Mouse (Mus musculus): Measurements from ENCODE around the gene Slc31a2. TPM values are rescaled to one million over a fixed set of nuclear protein-coding genes. Genes with fewer than 3 reads are reported as not detected.
"Not testable (repeated sequence)": the region's sequence is repeated elsewhere in the genome, so short reads cannot be mapped to it uniquely, and the experiment has no call there.

The Slc31a2 gene
- polyA plus RNA-seq, 1 experiment from 2014 or later = 15.5 TPM

GRCm38 (mm10) chr4:62265154-62265836 is 2.9 kb downstream of the Slc31a2 start:
- no peak overlapping the region for H3K4me2 ChIP-seq (replicated peaks)
- no peaks in the 10 kb centered on the region for H3K4me1 ChIP-seq
- H3K27ac ChIP-seq = no peak overlapping the region
- H3K9me3 ChIP-seq = no peaks in the 10 kb centered on the region
- no peak overlapping the region for H3K9ac ChIP-seq
- H3K27me3 ChIP-seq (replicated peaks) = no peaks in the 10 kb centered on the region
- ATAC-seq (ENCODE audit: low FRiP score, low read depth) = no peak
- WGBS = 62% methylated on average over 10 of the region's 10 CpGs
- H3K36me3 ChIP-seq = no peaks in the 10 kb centered on the region
- H3K4me3 ChIP-seq = no peak overlapping the region

DNA sequence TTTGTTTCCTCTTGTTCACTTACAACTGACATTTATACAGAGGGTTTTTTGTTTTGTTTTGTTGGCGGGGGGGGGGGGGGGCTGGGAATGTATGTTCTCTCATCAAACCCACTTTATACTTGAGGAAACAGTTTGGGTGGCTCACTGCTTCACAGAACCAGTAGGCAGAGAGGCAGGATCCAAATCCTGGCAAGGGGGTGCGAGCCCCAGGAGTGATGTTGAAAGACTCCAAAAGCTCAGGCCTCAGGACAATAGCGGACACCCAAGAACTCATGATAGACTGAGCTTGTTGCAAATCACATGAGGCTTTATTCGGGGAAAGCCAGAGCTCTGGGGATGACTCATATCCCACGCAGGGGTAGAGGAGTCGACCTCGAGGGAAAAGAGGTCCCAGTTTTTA is 3.7 kb downstream of the Slc31a2 start:
- not testable (repeated sequence) for H3K27me3 ChIP-seq (replicated peaks); H3K4me2 ChIP-seq (replicated peaks); H3K4me1 ChIP-seq; H3K27ac ChIP-seq; ATAC-seq (ENCODE audit: low FRiP score, low read depth); H3K9me3 ChIP-seq; H3K9ac ChIP-seq; H3K36me3 ChIP-seq; H3K4me3 ChIP-seq
- WGBS = 77% methylated on average over 7 of the region's 7 CpGs

DNA sequence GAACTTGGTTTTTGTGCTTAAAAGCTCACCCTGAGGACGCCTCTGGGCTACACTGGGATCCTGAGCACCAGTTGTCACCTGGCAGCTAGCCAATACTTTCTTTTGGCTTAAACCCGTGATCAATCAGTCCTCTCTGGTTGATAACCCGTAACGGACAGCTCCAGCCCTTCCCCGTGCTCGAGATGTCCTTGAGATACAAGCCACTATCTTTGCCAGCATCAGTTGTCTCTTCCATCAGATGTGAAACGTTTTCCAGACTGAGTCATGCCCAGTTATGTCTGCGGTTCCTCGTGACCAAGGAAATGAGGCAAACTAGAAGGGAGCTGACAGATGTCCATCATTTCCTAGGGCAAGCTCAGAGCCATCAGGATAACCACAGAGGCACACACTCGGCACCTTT is 4.7 kb downstream of the Slc31a2 start:
- no peak overlapping the region for H3K4me2 ChIP-seq (replicated peaks)
- ATAC-seq (ENCODE audit: low FRiP score, low read depth) = no peak
- no peak overlapping the region for H3K4me3 ChIP-seq
- no peaks in the 10 kb centered on the region for H3K27me3 ChIP-seq (replicated peaks)
- H3K9ac ChIP-seq = no peak overlapping the region
- no peaks in the 10 kb centered on the region for H3K36me3 ChIP-seq
- H3K27ac ChIP-seq = no peak overlapping the region
- 84% methylated on average over 10 of the region's 10 CpGs for whole genome bisulfite sequencing
- H3K4me1 ChIP-seq = no peaks in the 10 kb centered on the region
- no peaks in the 10 kb centered on the region for H3K9me3 ChIP-seq

- Histone ChIP-seq H3K9me3 (no peaks in the 10 kb centered on the region), H3K4me3 (no peak overlapping the region), H3K4me2 (replicated peaks) (no peak overlapping the region), H3K4me1 (0 out of 2 replicates have a peak, but pooled peaks cover 8% of the 10 kb centered on the region), H3K36me3 (no peaks in the 10 kb centered on the region), H3K27ac (no peak overlapping the region), H3K9ac (no peak overlapping the region), H3K27me3 (replicated peaks) (no peaks in the 10 kb centered on the region)
- no peak for ATAC-seq (ENCODE audit: low FRiP score, low read depth)
- 91% methylated on average over 10 of the region's 10 CpGs for WGBS
These were observed 10.3 kb downstream of the Slc31a2 start for GRCm38 (mm10) chr4:62272696-62273095.

DNA sequence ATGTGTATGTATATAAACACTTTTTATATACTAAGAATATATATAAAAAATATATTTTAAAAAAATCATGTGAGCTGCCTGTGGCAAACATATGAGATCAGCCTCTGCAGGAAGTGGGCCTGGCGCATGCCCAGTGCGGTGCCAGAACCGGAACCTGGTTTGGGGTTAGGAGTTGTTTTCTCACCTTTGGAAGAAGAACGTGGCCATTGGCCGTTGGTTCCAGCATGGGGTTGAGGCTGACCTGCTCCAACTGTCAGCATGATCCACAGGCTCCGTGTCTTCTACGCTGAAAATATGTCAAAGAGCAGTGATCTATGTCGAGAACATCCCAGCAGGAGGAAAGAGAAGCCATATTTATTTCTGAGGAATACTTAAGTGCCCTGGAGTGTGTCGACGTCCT is 11.6 kb downstream of the Slc31a2 start:
- no peak for ATAC-seq (ENCODE audit: low FRiP score, low read depth)
- 85% methylated on average over 10 of the region's 10 CpGs for WGBS
- no peak overlapping the region for H3K9ac ChIP-seq

GRCm38 (mm10) chr4:62274841-62275536 is 12.6 kb downstream of the Slc31a2 start:
- no peak overlapping the region; the same call in 1 of the 2 replicates for H3K4me3 ChIP-seq
- H3K27ac ChIP-seq = no peak overlapping the region
- WGBS = 12% methylated on average over 12 of the region's 12 CpGs
- no peaks in the 10 kb centered on the region for H3K36me3 ChIP-seq
- no peaks in the 10 kb centered on the region for H3K27me3 ChIP-seq (replicated peaks)
- H3K9ac ChIP-seq = no peak overlapping the region
- ATAC-seq (ENCODE audit: low FRiP score, low read depth) = peak; percentile 93
- no peaks in the 10 kb centered on the region for H3K9me3 ChIP-seq
- H3K4me1 ChIP-seq = 0 out of 2 replicates have a peak, but pooled peaks cover 8% of the 10 kb centered on the region
- peak overlapping the region; percentile 27 for H3K4me2 ChIP-seq (replicated peaks)

More for the DNA sequence above, 11.6 kb downstream of the Slc31a2 start:
- H3K9me3 ChIP-seq = no peaks in the 10 kb centered on the region
- H3K27ac ChIP-seq = no peak overlapping the region
- no peaks in the 10 kb centered on the region for H3K27me3 ChIP-seq (replicated peaks)
- no peak overlapping the region for H3K4me3 ChIP-seq
- no peak overlapping the region for H3K4me2 ChIP-seq (replicated peaks)
- H3K36me3 ChIP-seq = no peaks in the 10 kb centered on the region
- 0 out of 2 replicates have a peak, but pooled peaks cover 8% of the 10 kb centered on the region for H3K4me1 ChIP-seq

- Histone ChIP-seq H3K4me2 (replicated peaks) (no peak overlapping the region), H3K27ac (no peak overlapping the region), H3K27me3 (replicated peaks) (no peaks in the 10 kb centered on the region), H3K9ac (no peak overlapping the region), H3K4me3 (no peak overlapping the region), H3K9me3 (no peaks in the 10 kb centered on the region), H3K4me1 (0 out of 2 replicates have a peak, but pooled peaks cover 8% of the 10 kb centered on the region), H3K36me3 (no peaks in the 10 kb centered on the region)
- no peak for ATAC-seq (ENCODE audit: low FRiP score, low read depth)
- 92% methylated on average over 10 of the region's 10 CpGs for WGBS
These were observed 14.3 kb downstream of the Slc31a2 start for GRCm38 (mm10) chr4:62276642-62277041.

GRCm38 (mm10) chr4:62277222-62277621 is 14.9 kb downstream of the Slc31a2 start:
- H3K4me1 ChIP-seq = 0 out of 2 replicates have a peak, but pooled peaks cover 8% of the 10 kb centered on the region
- H3K27me3 ChIP-seq (replicated peaks) = no peaks in the 10 kb centered on the region
- H3K36me3 ChIP-seq = no peaks in the 10 kb centered on the region
- no peak overlapping the region for H3K27ac ChIP-seq
- H3K9me3 ChIP-seq = no peaks in the 10 kb centered on the region
- ATAC-seq (ENCODE audit: low FRiP score, low read depth) = no peak
- no peak overlapping the region for H3K4me2 ChIP-seq (replicated peaks)
- no peak overlapping the region for H3K9ac ChIP-seq
- no peak overlapping the region for H3K4me3 ChIP-seq
- WGBS = 68% methylated on average over 3 of the region's 3 CpGs

DNA sequence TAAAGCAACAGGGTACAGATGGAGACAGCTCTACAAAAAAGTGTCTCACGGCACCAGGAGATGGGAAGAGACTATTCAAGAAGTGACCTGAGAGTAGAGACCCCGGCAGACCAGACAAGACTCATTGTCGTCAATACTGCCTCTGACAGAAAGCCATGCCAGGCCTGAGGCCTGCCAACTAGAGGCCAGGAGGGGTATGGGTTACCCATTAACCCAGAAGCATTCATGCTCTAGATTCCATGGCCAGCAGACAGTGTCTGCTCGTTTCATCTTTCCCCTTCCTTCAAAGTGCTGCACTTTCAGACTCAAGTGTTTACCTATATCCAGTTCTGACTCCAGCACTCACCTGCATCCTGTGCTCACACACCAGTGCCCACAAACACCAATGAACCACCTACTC is 15.7 kb downstream of the Slc31a2 start:
- Histone ChIP-seq H3K27me3 (replicated peaks) (no peaks in the 10 kb centered on the region), H3K27ac (no peak overlapping the region), H3K4me2 (replicated peaks) (no peak overlapping the region), H3K4me3 (no peak overlapping the region), H3K36me3 (no peaks in the 10 kb centered on the region), H3K9me3 (no peaks in the 10 kb centered on the region), H3K9ac (no peak overlapping the region), H3K4me1 (0 out of 2 replicates have a peak, but pooled peaks cover 8% of the 10 kb centered on the region)
- WGBS = 48% methylated on average over 4 of the region's 4 CpGs
- ATAC-seq (ENCODE audit: low FRiP score, low read depth) = no peak

GRCm38 (mm10) chr4:62281319-62281718 is 19.0 kb downstream of the Slc31a2 start:
- H3K4me1 ChIP-seq = no peaks in the 10 kb centered on the region
- H3K4me3 ChIP-seq = no peak overlapping the region
- H3K27me3 ChIP-seq (replicated peaks) = no peaks in the 10 kb centered on the region
- H3K9me3 ChIP-seq = no peaks in the 10 kb centered on the region
- no peak overlapping the region for H3K9ac ChIP-seq
- WGBS = 66% methylated on average over 5 of the region's 5 CpGs
- ATAC-seq (ENCODE audit: low FRiP score, low read depth) = no peak
- H3K4me2 ChIP-seq (replicated peaks) = no peak overlapping the region
- no peaks in the 10 kb centered on the region for H3K36me3 ChIP-seq
- H3K27ac ChIP-seq = no peak overlapping the region

DNA sequence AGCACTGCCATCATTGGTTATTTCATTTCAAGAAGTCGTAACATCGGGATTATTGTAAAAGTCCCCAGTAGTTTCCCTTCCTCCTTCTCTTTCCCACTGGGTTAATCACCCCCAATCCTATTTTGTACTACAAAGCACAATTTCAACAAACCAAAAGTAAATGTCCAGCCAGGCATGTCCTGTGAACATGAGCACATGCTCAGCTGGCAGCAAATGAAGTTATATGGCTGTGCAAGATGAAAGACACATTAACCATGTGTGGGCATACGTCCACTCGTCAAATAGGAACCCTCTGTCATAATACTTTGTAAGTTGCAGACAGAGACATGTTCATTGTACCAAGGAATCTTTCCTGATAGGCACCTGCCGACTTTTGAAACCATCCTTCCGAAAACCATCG is 20.6 kb downstream of the Slc31a2 start:
- no peak overlapping the region for H3K4me3 ChIP-seq
- 89% methylated on average over 7 of the region's 7 CpGs for whole genome bisulfite sequencing
- H3K9me3 ChIP-seq = no peaks in the 10 kb centered on the region
- no peaks in the 10 kb centered on the region for H3K36me3 ChIP-seq
- no peak overlapping the region for H3K9ac ChIP-seq
- H3K27me3 ChIP-seq (replicated peaks) = no peaks in the 10 kb centered on the region
- H3K27ac ChIP-seq = no peak overlapping the region
- H3K4me1 ChIP-seq = peaks cover 7% of the 10 kb centered on the region; the same call in 1 of the 2 replicates
- no peak for ATAC-seq (ENCODE audit: low FRiP score, low read depth)
- H3K4me2 ChIP-seq (replicated peaks) = no peak overlapping the region

GRCm38 (mm10) chr4:62285576-62285975 is 23.2 kb downstream of the Slc31a2 start:
- Histone ChIP-seq H3K36me3 (no peaks in the 10 kb centered on the region), H3K4me1 (peaks cover 8% of the 10 kb centered on the region; the same call in 1 of the 2 replicates), H3K4me3 (no peak overlapping the region), H3K27me3 (replicated peaks) (no peaks in the 10 kb centered on the region), H3K9ac (no peak overlapping the region), H3K27ac (no peak overlapping the region), H3K4me2 (replicated peaks) (peak overlapping the region; percentile 92), H3K9me3 (no peaks in the 10 kb centered on the region)
- ATAC-seq (ENCODE audit: low FRiP score, low read depth) = no peak
- WGBS = 78% methylated on average over 8 of the region's 8 CpGs

All from neural tube, embryonic 12.5 days (tissue).